Mouse (Mus musculus): ENCODE data around the gene Fcgr4. TPM values are rescaled to one million over a fixed set of nuclear protein-coding genes. Genes with fewer than 3 reads are reported as not detected.

Fcgr4 gene
- 10.4 and 13.2 TPM in 2 replicates for polyA plus RNA-seq (2015; fragmentation: Nextera tagmentation; extraction: Ambion mirVana)

GRCm38 (mm10) chr1:171018737-171019136 is at the start of gene Fcgr4:
TSS of gene Fcgr4 (plus strand) at chr1:171018920.

DNA sequence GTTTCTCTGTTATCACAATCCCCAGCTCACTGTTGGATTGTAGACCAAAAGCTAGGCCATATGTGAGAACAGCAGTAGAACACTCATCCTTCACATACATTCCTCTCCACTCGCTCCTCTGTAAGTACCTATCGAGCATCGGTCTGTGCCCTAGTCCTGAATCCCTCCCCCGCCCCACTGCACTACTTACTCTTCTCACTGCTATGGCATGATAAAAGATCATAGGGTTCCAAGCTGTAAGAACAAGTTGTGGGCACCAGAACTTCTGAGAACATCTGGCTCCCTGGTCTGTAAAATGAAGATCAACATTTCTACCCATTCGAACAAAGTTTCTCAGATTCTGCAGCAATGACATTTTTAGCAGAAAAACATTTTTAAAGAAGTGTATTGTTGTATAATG is 42.3 kb upstream of the Fcgr4 start, which contains the start of gene Fcgr2b:
Fcgr2b (minus strand) TSS at position 101 of the 400 bp plus-strand sequence.

DNA sequence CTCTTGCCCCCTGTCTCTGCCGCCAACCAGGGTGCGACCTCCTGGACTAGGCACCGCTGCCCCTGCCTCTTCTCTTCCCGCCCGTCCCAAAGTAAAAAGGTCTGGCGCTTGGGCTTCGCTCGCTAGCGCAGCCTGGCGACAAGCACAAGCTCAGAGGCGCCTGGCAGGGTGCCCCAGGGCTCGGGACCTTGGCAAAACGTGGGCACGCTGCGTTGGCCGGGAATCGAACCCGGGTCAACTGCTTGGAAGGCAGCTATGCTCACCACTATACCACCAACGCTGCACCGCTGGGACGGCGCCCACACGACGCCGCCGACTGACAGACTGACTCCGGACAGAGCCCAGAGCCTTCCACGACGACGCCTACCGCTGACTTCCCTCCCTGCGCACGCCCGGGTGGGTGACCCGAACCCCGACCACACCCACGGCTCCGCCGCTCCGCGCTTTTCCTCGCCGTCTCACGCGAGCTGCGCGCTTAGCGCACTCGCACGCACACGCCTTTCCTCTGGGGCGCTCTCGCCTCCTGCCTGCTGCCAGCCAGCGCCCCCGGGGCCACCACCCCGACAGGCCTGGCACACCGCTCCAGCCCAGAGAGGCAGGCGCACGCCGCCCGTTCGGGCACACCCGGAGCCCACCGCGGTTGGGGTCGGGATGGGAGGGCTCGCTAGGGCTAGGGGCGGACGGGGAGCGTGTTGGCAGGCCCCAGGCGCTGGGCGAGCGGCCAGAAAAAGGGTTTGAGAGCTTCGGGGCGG is 45.9 kb downstream of the Fcgr4 start, which contains the start of gene Fcgr3:
Fcgr3 (minus strand) TSS at position 445 of the 752 bp plus-strand sequence.

Other genes with a start within 250 kb of the Fcgr4 start
- 5.9 TPM in 2 replicates for gene Atf6, start 151.1 kb upstream of the Fcgr4 start, polyA plus RNA-seq (2015; fragmentation: Nextera tagmentation; extraction: Ambion mirVana)
- gene Gm26620, start 133.9 kb upstream of the Fcgr4 start, polyA plus RNA-seq (2015; fragmentation: Nextera tagmentation; extraction: Ambion mirVana), result 1.1 and 1.3 TPM in 2 replicates
- 15.3 and 16.8 TPM in 2 replicates for gene Dusp12, start 133.4 kb upstream of the Fcgr4 start, polyA plus RNA-seq (2015; fragmentation: Nextera tagmentation; extraction: Ambion mirVana)
- 0.16 and 0.28 TPM in 2 replicates for gene Fcrlb, start 106.0 kb upstream of the Fcgr4 start, polyA plus RNA-seq (2015; fragmentation: Nextera tagmentation; extraction: Ambion mirVana)
- gene Fcrla, start 91.3 kb upstream of the Fcgr4 start, polyA plus RNA-seq (2015; fragmentation: Nextera tagmentation; extraction: Ambion mirVana), result 7.2 and 7.9 TPM in 2 replicates
- gene Fcgr2b, start 42.4 kb upstream of the Fcgr4 start, polyA plus RNA-seq (2015; fragmentation: Nextera tagmentation; extraction: Ambion mirVana), result 8.8 and 14.5 TPM in 2 replicates
- gene Fcgr3, start 46.0 kb downstream of the Fcgr4 start, polyA plus RNA-seq (2015; fragmentation: Nextera tagmentation; extraction: Ambion mirVana), result 54.2 and 78.2 TPM in 2 replicates
- 1.5 and 2.0 TPM in 2 replicates for gene Cfap126, start 95.0 kb downstream of the Fcgr4 start, polyA plus RNA-seq (2015; fragmentation: Nextera tagmentation; extraction: Ambion mirVana)
- gene Sdhc, start 131.7 kb downstream of the Fcgr4 start, polyA plus RNA-seq (2015; fragmentation: Nextera tagmentation; extraction: Ambion mirVana), result 133 and 137 TPM in 2 replicates
- gene Mpz, start 131.8 kb downstream of the Fcgr4 start, polyA plus RNA-seq (2015; fragmentation: Nextera tagmentation; extraction: Ambion mirVana), result 0.06 TPM in 1 of 2 replicates, not detected in the other
- gene Pcp4l1, start 177.3 kb downstream of the Fcgr4 start, polyA plus RNA-seq (2015; fragmentation: Nextera tagmentation; extraction: Ambion mirVana), result 4.2 and 6.1 TPM in 2 replicates
- 0.04 and 0.23 TPM in 2 replicates for gene Nr1i3, start 195.1 kb downstream of the Fcgr4 start, polyA plus RNA-seq (2015; fragmentation: Nextera tagmentation; extraction: Ambion mirVana)
- 13.0 and 14.5 TPM in 2 replicates for gene Tomm40l, start 203.6 kb downstream of the Fcgr4 start, polyA plus RNA-seq (2015; fragmentation: Nextera tagmentation; extraction: Ambion mirVana)
- 5.4 and 10.5 TPM in 2 replicates for gene Apoa2, start 206.1 kb downstream of the Fcgr4 start, polyA plus RNA-seq (2015; fragmentation: Nextera tagmentation; extraction: Ambion mirVana)
- gene Fcer1g, start 215.4 kb downstream of the Fcgr4 start, polyA plus RNA-seq (2015; fragmentation: Nextera tagmentation; extraction: Ambion mirVana), result 259 and 395 TPM in 2 replicates
- 2.1 and 3.0 TPM in 2 replicates for gene Adamts4, start 231.5 kb downstream of the Fcgr4 start, polyA plus RNA-seq (2015; fragmentation: Nextera tagmentation; extraction: Ambion mirVana)
- gene Ndufs2, start 232.5 kb downstream of the Fcgr4 start, polyA plus RNA-seq (2015; fragmentation: Nextera tagmentation; extraction: Ambion mirVana), result 120 and 129 TPM in 2 replicates

All from spleen, postnatal 0 days (tissue).